Mouse (Mus musculus): ENCODE data around the gene Sema5a. TPM values are rescaled to one million over a fixed set of nuclear protein-coding genes. Genes with fewer than 3 reads are reported as not detected.

Sema5a gene
- total RNA-seq, 2 experiments from 2014 or later, result 98.0 to 101 TPM

- DNase-seq (ENCODE audit: low spot score in 2 of 2), result peak in 1 of 2 experiments; percentile 22
These were observed 369.1 kb downstream of the Sema5a start for GRCm38 (mm10) chr15:32613718-32614117.

GRCm38 (mm10) chr15:32615773-32616172, 371.2 kb downstream of the Sema5a start:
- DNase-seq (ENCODE audit: low spot score in 2 of 2), result no peak

- DNase-seq (ENCODE audit: low spot score in 2 of 2), result no peak
These were observed 374.6 kb downstream of the Sema5a start for GRCm38 (mm10) chr15:32619199-32619598.

- no peak for DNase-seq (ENCODE audit: low spot score in 2 of 2)
These were observed 378.6 kb downstream of the Sema5a start for GRCm38 (mm10) chr15:32623037-32623739.

GRCm38 (mm10) chr15:32624106-32624505, 379.5 kb downstream of the Sema5a start:
- DNase-seq (ENCODE audit: low spot score in 2 of 2), result no peak

- no peak for DNase-seq (ENCODE audit: low spot score in 2 of 2)
These were observed 381.4 kb downstream of the Sema5a start for GRCm38 (mm10) chr15:32626031-32626430.

GRCm38 (mm10) chr15:32633713-32634112, 389.1 kb downstream of the Sema5a start:
- peak in 1 of 2 experiments; percentile 26 for DNase-seq (ENCODE audit: low spot score in 2 of 2)

- DNase-seq (ENCODE audit: low spot score in 2 of 2), result no peak
These were observed 393.3 kb downstream of the Sema5a start for GRCm38 (mm10) chr15:32637879-32638278.

- no peak for DNase-seq (ENCODE audit: low spot score in 2 of 2)
These were observed 402.6 kb downstream of the Sema5a start for GRCm38 (mm10) chr15:32647061-32647687.

- DNase-seq (ENCODE audit: low spot score in 2 of 2), result no peak
These were observed 409.4 kb downstream of the Sema5a start for GRCm38 (mm10) chr15:32654046-32654445.

GRCm38 (mm10) chr15:32656017-32656416, 411.4 kb downstream of the Sema5a start:
- no peak for DNase-seq (ENCODE audit: low spot score in 2 of 2)

GRCm38 (mm10) chr15:32676446-32676845, 431.8 kb downstream of the Sema5a start:
- DNase-seq (ENCODE audit: low spot score in 2 of 2), result no peak

- DNase-seq (ENCODE audit: low spot score in 2 of 2), result peak in 1 of 2 experiments; percentile 33
These were observed 440.5 kb downstream of the Sema5a start for GRCm38 (mm10) chr15:32685152-32685551.

GRCm38 (mm10) chr15:32691021-32691420, 446.4 kb downstream of the Sema5a start:
- peak in 1 of 2 experiments; percentile 86 for DNase-seq (ENCODE audit: low spot score in 2 of 2)

GRCm38 (mm10) chr15:32693006-32693405, 448.4 kb downstream of the Sema5a start:
- no peak for DNase-seq (ENCODE audit: low spot score in 2 of 2)

GRCm38 (mm10) chr15:32717298-32717985, 472.8 kb downstream of the Sema5a start:
- no peak for DNase-seq (ENCODE audit: low spot score in 2 of 2)

- peak; percentile 44 to 74 for DNase-seq (ENCODE audit: low spot score in 2 of 2)
These were observed 473.8 kb downstream of the Sema5a start for GRCm38 (mm10) chr15:32718293-32718963.

- DNase-seq (ENCODE audit: low spot score in 2 of 2), result no peak
These were observed 474.3 kb downstream of the Sema5a start for GRCm38 (mm10) chr15:32718964-32719311.

- DNase-seq (ENCODE audit: low spot score in 2 of 2), result peak; percentile 15 to 61
These were observed 486.2 kb downstream of the Sema5a start for GRCm38 (mm10) chr15:32730839-32731238.
